Mouse (Mus musculus): ENCODE results near the gene Srrm1.

DNA sequence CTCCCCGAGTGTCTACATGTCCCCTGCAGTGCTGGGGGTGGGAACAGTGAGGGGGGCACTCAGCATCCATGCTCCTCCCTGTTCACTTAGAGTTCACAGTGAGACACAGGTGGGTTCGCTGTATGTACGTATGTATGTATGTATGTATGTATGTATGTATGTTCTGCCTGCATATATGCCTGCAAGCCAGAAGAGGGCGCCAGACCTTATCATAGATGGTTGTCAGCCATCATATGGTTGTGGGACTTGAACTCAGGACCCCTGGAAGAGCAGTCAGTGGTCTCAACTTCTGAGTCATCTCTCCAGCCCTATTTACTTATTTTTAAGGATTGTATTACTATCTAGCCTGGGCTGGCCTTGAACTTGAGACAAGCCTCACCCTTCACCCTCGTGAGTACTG, 43.2 kb upstream of the Srrm1 start:
- TF ChIP-seq CTCF (IDR thresholded peaks at IDR 0.05) (no peak), POLR2A (IDR thresholded peaks at IDR 0.05; ENCODE audit: insufficient read depth, low read depth, low read length) (no peak), EP300 (IDR thresholded peaks at IDR 0.05; ENCODE audit: insufficient read depth, low read depth, low read length) (no peak)
